Mouse (Mus musculus): ENCODE measurements at regions not wholly inside any gene's neighbourhood (a gene's known extent, or its start where the extent isn't known, plus 50 kb on each side); places are given as distances from the start of the nearest gene placed in this dataset.
A peak's percentile ranks its signal among the peaks of the same experiment; 100 is the strongest.

DNA sequence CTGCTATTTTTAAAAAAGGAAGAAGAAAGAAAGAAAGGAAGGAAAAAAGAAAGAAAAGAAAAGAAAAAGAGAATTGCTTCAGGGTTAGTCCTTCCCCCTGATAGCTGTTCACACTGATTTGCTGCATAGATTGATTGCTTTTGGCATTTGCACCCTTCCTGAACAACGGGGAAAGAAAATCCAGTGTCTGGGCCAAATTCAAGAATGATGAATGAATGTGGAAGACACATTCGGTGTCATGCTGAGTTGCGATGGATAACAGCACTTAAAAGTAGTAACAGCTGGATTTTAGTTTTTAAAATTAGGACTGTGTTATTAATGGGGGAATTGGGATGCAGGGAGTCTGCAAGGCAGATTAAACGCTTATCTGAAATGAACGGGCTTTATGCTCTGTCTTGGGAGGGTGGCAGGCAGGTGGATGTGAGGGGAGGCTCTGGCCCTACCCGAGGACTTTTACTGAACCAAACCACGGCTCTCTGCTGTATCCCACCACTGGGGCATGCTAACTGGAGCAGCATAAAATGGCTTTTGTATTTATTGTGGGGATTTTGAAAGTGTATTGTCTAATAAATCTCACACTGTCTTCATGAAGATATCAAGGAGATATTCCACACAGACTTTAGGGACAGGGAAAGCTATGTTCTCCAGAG, 114.4 kb downstream of the Lca5 start:
- no peak for DNase-seq

DNA sequence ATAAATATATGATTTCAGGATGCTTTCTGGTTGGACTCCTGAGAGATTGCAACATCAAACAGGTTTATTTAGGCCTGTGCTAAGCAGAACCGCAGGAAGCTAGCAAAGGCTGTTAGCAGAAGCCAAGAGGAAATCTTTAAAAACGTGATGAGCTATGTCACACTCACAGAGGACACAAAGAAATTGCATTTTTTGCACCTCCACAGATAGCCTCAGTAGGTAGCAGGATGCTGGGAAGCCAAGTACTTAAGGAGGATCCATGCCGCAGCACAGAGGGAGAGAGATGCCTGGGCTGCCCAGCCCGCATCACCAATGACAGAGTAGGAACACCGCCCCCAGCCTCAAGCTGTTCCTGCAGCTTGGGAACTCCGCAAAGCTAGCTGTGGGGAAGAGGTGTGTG, 115.0 kb downstream of the Lca5 start:
- no peak for DNase-seq

DNA sequence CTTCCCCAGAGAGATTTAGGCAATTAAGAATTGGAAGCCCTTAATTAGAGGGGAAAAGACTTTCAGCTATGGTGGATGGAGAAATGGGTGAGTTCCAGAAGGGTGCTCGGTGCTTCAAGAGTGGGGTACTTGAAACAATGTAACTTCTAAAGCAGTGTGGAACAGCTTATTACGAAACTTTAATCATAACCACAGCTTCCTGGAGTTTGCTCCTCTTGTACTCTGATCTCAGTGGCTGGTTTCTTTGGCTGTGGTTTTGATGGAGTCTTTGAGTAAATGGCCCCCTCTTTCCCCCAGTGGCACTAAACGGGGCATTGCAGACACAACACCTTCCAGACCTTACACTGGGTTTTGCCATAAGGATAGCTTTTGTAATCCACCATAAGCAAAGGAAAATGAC, 116.6 kb downstream of the Lca5 start:
- DNase-seq = no peak

DNA sequence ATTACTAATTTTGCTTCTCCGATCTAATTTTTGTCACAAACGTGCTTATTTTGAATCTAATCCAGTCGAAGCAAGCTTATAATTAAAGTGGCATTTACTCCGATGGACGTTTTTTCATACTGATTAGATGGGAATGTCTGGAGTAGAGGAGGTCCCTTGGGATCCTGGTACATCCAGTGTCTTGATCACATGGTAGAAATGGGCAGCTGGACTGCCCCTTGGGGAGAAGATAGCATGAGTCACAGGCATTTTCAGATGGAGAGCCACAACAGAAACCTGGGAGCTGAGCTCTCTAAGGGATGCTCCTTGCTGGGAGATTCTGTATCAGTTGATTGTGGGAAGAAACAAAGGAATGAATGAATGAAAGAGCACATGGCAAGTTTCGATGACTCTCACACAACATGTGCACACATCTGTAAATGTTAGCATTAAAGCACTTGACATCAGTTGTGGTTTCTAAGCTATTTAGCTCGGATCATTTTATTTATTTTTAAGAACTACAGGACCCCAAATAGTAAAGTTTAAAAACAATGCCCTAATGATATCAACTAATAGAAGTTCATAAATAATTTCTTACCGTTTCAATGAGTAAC, 117.8 kb downstream of the Lca5 start:
- no peak for DNase-seq

DNA sequence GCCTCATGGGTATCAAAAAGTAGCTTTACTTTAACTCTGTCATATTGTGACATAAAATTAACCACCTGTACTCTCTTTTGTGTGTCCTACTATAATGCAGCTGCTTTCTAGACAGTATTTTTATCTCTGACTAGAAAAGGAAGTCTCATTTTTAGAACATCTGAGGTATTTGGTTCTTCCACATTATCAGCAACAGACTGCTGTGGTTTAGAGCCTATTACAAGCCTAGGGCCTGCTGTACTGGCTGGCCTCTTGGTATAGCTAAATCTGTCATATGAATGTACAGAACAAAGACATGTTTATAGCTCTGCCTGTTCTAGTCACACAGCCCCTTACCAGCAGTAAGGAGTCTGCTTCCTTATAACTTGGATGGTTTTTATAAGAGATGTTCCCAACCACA, 119.1 kb downstream of the Lca5 start:
- no peak for DNase-seq

DNA sequence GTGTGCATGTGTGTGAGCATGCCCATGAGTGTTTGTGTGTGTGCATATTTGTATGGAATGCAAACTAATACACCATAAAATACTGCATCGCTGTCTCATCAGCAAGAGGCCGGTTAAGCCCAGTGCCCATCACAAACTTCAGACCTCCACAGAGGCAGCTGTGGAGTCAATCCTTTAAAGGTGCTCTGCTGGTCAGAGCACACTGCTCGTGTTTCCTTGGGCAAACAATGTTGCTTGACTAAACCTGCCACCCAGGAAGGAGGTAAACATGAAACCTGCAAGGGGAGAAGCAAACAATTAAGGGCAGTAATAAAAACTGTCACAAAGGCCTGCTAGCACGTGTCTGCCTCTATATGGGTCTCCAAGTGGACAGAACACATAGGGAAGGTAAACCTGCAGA, 120.1 kb downstream of the Lca5 start:
- no peak for DNase-seq

DNA sequence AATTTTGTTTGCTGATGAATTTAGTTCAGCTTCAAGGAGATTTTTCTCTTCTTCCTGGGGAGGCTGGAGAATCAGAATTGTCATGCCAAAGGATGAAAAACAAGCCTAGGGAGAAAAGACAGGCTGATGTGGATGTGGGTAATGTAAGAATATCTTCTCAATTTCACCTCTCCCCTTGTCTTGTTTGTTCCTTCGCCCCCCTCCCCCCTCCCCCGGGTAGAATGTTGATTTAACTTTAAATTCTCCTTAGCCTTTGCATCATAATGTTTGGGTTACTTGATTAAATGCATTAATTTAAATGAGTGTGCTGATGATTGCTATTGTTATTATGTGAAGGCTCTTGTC, 124.1 kb downstream of the Lca5 start:
- no peak for DNase-seq

DNA sequence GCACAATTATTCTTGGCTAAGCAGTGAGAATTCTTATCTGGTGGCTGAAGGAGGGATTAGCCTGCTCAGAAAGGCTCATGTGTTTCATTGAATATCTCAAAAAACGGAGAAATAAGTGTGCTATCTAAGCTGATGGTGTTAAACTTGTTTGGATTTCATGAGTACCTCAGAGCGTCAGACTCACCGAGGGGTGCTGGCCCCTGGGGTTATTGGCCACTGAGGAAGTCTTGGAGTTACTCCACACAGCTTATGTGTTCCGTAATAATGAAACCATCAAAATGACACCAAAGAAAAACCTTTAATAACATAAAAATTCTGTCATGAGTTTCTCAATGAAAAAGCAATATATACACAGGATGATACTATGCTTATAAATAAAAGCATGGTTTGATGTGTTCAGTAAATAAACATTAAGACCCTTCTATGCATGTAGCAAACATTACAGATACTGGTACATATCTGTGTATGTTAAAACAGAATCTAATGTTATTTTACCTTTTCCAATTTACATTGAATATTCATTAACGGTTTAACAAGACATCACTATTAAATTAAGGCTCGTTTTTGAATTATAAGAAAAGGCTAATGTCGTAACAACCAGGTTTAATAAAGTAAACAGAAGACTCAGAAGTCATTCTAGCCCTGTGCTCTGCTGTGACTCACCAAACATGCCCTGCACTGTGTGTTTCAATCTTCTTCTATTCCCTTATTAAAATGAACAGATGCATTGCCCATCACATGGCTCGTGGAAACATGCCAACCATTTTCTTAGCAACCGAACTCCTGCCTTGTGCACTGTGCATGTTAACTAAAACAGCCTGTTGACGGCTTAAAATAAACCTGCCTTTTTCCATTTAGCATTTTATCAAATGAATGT, 124.7 kb downstream of the Lca5 start:
- no peak for DNase-seq

DNA sequence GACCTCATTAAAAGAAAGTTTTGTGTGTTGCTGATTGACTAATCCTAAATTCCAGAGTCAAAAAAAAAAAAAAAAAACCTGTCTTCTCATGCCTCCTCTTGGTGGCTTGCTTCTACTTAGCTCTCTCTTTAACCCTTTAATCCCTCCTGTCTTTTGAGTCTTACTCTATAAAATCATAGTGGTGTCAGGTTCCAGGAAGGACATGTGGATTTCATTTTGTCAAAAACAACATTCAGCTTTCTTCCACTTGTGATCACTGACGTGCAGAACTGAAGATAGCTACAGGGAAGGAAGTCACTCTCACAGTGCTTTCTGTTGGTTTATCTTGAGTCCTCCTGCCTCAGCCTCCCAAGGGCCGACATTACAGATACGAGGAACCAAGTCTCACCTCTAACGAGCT, 132.2 kb downstream of the Lca5 start:
- no peak for DNase-seq

DNA sequence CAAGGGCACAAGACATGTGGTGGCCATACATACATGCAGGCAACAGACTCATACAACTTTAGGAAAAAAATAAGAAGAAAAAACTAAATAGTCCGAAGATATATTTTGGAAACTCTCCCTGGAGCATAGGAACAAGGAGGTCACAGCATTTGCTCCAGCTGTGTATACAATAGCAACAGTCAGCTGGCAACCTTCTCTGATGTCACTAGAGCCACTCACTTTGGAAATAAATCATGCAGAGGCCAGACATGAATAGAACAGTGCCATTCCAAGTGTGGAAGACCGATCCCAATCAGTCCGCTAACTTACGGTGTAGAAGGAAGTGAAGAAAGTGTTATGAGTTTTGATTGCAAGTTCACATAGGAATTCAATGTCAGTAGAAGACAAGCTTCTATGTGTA, 132.8 kb downstream of the Lca5 start:
- DNase-seq = no peak

DNA sequence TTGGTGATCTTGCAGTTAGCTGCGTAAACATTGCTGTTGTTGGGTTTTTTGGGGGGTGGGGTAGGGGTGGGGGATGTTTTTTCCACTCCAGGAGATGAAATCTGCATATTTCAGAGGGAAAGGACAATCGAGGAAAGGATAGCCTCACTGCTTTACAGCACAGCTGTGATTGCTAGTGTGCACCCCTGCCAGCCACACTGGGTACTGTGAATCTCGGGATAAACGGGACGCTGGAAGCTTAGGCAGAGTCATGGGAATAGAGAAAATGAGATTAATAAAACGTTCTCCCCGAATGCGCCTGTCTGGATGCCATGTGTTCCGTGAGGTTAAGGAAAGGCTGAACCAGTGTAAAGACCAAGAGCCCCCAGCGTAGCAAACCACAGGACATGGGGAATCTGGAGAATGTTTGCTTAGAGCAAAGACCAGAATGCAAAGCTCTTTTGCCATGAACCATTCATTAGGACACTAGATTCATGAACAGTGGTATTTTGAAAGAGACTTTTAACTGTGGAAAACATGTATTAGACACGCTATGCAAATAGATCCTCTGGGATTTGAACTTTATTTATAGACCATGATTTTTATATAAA, 133.5 kb downstream of the Lca5 start:
- no peak for DNase-seq

DNA sequence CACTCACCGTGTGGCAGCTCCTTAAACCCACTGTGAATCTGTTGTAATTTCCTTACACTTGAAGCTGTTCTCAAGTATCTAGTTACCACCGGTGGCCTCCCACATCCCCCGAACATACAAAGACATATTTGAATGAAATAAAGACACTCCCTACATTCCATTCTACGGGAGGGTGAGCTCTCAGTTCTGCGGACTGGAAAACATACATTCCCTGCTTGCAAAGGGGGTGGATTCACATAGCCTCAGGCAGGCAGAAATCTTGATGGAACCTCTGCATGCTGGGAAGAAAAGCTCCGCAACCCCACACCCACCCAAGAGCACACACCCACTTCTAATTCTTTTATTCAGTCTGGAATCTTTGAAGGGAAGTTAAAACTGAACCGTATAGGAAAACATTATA, 136.0 kb downstream of the Lca5 start:
- DNase-seq = no peak

DNA sequence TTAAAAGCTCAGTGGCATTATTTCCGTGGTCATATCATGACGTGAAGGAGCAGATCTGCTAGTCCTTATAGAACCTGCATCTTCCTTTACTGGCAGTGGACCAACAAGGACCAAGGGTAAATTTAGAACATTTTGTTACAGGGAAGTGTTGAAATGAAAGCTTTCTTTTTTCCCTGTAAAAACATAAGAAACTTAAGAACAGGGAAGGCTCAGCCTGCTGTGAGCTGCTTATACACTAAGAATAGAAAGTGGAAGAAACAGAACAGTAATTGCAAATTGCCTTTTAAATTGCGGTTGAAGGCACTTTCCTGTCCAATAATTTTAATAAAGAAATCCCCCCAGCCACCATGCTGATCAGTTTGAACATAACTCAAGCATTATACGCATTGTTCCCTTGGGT, 140.4 kb downstream of the Lca5 start:
- no peak for DNase-seq

DNA sequence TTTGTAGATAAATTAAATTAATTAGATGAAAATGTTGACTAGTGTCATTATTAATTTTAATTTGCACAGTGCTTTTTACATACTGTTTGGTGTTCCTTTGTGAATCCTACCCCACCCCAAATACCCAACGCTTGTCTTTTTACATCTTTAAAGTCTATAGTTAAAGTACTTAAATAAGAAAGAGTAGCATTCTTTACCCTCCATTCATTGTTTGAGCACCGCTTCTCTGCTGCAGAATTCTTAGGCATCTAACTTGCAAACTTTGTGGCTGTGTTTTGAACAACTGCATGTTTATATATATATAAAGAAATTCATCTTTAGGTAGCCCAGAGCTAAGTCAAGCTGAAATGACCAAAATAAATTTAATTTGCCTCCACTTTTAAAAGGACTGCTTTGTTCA, 140.9 kb downstream of the Lca5 start:
- no peak for DNase-seq

DNA sequence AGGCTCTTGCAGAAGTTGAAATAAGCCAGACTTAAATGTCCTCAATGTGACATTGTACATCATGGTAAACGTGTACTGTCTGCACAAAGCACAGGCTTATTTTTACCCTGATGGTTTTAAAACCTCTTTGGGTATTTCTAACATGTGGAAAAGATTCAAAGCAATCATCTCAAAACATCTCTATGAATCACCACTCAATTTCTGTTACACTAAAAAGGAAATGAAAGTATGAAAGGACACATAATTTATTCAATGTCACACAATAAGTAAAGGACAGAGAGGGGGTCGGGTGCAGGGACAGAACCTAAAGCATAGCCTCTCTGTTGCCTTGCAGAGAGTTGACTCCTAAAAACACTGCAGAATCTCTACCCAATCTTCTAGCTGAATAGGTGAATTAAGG, 141.3 kb downstream of the Lca5 start:
- DNase-seq = no peak

DNA sequence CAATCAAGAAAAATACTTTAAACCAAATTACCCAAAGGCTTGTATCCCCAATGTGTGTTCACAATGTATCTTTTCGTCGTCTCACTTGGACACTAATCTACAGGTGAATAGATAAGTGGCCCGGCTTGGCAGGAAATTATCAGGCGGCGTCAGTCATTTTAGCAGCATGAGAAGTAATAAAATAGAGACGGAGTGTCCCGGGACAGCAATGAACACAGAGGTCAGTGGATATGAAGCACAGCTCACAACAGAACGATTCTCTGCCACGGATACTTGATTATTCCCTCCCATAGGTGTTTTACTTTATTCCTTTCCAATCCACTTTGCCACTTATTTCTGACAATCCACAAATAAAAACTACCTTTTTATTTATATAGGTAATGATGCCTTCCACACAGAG, 145.5 kb downstream of the Lca5 start:
- DNase-seq = no peak

DNA sequence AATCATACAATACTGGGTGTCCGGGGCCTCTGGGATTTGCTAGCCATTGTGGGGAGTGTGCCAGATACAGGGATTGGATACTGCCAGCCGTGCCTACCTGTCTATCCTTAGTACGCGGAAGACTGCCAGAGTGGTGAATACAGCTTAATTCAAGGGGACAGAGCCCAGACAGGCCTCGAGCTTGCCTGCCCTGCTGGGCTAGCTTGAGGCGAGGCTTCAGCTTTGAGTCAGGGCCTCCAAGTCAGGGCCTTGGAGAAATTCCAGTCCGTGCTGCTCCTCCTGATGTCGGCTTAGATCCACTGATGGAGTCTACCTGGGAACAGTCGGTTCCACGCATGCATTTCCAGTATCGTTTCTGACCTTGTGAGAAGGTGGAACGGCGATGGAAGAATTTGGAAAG, 146.5 kb downstream of the Lca5 start:
- no peak for DNase-seq

DNA sequence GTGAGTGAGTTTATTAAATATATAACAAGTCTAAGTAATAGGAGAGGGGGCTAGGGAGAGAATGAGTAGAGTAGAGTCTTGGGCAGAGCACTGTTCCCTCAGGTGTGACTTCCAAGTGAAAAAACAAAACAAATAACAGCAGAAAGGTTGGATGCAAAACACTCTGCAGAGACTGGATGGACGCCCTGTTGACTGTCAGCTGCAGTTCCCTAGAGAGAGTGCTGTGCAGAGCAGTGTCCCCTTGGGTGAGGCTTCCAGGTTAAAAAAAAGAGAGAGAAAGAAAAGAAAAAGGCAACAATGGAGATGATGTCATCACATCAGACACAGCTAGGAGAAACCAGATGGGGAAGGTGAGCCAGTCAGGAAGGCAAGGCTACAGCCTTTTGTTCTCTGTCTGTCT, 137.6 kb upstream of the Hmgn3 start:
- DNase-seq = no peak

DNA sequence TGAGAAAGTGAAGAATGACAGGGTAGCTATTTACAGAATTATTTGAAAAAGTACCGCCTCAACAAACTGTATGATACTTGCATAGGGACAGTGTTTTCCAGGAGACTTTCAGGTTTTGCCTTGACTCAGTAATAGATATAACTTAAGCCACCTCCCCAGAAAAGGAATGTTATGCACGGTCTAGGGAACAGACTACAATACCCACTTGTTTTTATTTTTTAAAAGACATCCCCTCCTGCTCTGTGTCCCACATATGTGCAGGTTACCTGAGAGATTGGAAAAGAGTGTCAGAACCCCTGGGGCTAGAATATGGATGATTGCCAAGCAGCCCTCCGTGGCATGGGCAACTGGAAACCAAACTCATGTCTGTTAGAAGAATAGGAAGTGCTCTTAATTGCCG, 137.2 kb upstream of the Hmgn3 start:
- DNase-seq = no peak

DNA sequence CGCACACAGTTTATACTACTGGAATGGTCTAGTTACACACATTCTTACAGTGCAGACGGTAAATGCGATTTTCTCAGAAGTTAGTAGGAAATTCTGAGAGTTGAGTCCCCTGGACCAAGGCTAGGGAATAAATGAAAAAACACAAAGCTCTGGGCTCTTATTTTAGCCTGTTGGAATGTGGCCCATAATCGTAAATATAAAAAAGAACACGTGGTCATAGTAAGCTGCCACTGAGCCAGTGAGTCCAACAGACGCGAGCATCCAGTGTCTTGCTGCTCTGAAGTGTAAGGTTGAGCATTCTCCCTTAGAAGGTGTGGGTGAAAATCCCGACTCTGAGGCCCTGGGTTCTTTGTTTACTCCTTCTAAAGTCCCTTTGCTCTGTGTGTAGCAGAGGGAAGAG, 136.8 kb upstream of the Hmgn3 start:
- DNase-seq = no peak

DNA sequence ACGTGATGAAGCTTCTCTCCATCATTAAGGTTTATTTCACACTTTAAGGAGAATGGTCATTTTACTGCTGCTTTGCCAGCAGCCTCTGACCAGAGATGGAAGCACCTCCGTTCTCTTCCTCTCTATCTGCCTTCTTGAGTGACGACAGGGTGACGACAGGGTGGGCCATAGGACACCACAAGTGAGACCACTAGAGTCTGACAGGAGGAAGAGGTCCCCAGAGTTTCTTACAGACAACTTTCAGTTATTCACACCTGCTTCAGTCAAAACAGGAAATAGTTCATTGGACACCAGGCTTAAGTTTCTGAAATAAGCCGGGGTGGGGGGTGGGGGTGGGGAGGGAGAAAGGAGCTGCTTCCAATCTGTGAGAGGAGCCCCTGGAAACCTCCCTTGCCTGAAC, 131.3 kb upstream of the Hmgn3 start:
- DNase-seq = peak; percentile 39

DNA sequence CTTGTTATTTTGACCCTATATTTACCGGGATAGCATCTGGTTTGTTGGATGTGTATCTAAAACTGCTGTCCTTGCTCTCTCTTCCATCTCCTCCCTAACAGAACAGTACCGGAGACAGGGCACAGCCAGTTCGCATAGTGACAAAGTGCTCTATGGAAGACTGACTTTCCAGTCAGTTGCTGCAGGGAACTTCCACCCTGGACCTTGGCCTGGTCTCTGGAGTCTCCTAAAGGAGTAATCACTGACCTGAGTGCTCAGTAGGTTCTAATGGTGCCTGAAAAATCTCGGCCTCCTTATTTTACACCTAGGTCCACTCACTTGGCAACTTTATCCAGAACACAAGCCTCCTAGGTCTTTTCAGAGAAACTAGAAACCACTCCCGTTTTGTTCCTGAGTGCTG, 130.9 kb upstream of the Hmgn3 start:
- DNase-seq = no peak

DNA sequence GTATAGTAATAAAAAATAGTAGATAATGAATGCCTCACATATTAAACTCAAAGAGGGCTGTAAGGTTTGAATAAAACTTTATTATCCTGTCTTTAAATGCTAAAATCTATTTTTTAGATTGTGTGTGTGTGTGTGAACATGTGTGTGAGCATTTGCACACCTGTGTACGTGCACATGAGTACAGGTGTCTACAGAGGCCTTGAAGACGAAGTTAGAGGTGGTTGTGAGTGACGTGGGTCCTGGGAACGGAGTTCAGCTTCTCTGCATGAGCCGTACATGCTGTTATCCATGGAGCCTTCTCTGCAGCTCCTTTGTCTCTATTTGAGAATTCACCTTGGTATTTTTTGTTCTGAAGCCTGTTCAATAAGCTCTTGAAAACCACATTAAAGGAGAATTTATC, 129.8 kb upstream of the Hmgn3 start:
- no peak for DNase-seq

DNA sequence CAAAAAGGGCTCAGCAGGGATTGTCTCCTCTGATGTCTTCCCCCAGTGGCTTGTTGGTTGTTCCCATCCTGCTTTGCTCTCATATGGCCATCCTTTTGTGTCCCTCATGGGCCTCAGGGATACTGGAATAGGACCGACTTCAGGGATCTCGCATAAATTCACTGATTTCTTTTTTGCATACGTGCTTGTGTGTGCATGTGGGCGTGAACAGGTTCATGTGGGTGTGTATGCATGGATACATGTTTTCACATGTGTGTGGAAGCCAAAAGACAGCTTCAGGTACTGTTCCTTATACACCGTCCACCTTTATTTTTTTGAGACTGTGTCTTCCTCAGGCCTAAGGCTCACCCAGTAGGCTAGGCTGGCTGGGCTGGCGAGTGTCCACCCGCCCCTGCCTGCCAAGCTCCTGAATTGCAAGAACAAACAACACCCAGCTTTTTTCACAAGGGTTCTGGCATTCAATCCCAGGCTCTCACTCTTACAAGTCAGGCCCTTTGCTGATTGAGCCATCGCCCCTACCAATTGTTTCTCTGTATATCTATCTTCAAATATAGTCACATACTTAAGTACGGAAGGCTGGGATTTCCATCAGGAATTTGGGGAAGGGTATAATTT, 127.0 kb upstream of the Hmgn3 start:
- no peak for DNase-seq
